Mouse (Mus musculus) midbrain, embryonic 13.5 days (tissue): ENCODE measurements around the gene Zbtb2. TPM values are rescaled to one million over a fixed set of nuclear protein-coding genes. Genes with fewer than 3 reads are reported as not detected.

ENCODE experiments used
- ATAC-seq: fragments of 200-750 bp; cut with Nextera tagmentation; 2 replicates; pipeline ENCODE4 v1.8.0; 2017; ENCODE audit warnings: mild to moderate bottlenecking, moderate TSS enrichment, moderate library complexity
- H3K27ac ChIP-seq: fragments of 300-500 bp; sonication (generic); 2 replicates; pipeline ENCODE4 v1.5.1; 2015; ENCODE audit warnings: inconsistent platforms, mild to moderate bottlenecking, moderate library complexity
- H3K27me3 ChIP-seq: fragments of 300-500 bp; sonication (generic); 2 replicates; pipeline ENCODE4 v1.6.1; 2015; ENCODE audit warnings: mild to moderate bottlenecking, inconsistent platforms
- H3K36me3 ChIP-seq: fragments of 300-500 bp; sonication (generic); 2 replicates; pipeline ENCODE4 v1.6.1; 2015; ENCODE audit warnings: mild to moderate bottlenecking, inconsistent platforms
- H3K4me1 ChIP-seq: fragments of 300-500 bp; sonication (generic); replicated peaks from 2 replicates; pipeline ENCODE4 v1.6.1; 2015; ENCODE audit warnings: inconsistent platforms
- H3K4me2 ChIP-seq: fragments of 300-500 bp; sonication (generic); replicated peaks from 2 replicates; pipeline ENCODE4 v1.6.1; 2015; ENCODE audit warnings: moderate library complexity, mild to moderate bottlenecking, inconsistent platforms
- H3K4me3 ChIP-seq: fragments of 300-500 bp; sonication (generic); replicated peaks from 2 replicates; pipeline ENCODE4 v1.5.1; 2015; ENCODE audit warnings: mild to moderate bottlenecking, inconsistent platforms
- H3K9ac ChIP-seq: fragments of 300-500 bp; sonication (generic); replicated peaks from 2 replicates; pipeline ENCODE4 v1.6.1; 2015; ENCODE audit warnings: mild to moderate bottlenecking, inconsistent platforms
- H3K9me3 ChIP-seq: fragments of 300-500 bp; sonication (generic); 2 replicates; pipeline ENCODE4 v1.6.1; 2016; ENCODE audit warnings: mild to moderate bottlenecking, inconsistent platforms
- WGBS: fragments of 180-500 bp; shearing (Covaris S2); methylation state at CpG from one replicate; pipeline ENCODE4 v1.1.7; 2015; 5-methylcytosine and 5-hydroxymethylcytosine counted together
- polyA plus RNA-seq: library from polyadenylated mRNA; unstranded; fragments of >200 nt; fragmentation: Nextera tagmentation; extraction: Ambion mirVana; gene quantifications from 2 replicates; pipeline ENCODE4 v1.2.1, GENCODE M21; 2015

Zbtb2 gene
- polyA plus RNA-seq, 1 experiment from 2014 or later = 18.6 TPM

DNA sequence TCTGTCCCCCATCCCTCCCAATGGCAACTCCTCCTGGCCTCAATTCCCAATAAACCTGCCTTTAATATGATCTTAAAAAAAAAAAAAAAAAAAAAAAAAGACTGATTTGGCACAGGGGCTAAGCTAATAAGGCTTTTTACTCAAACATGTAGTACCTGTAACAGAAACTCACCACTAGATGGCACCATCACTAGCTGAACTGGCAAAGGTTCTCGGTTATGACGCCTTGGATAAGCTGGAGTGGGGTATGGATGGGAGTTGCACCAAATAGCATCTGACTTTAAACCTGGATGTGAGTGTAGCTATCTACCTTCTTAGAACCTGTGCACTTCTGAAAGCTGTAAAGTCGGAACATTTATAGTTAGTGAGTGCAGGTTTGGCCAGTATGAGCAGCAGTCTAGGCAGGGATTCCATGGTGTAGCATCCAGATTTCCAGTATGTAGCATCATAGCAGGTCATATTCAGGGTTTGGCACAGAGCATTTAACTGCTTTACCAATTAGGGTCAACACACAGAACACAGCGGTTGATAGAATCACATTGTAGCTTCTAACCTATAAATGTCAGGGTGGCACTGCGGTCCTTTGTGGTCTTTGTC lies 17.1 kb upstream of the Zbtb2 start:
- Histone ChIP-seq H3K27me3 (no peaks in the 10 kb centered on the region), H3K4me1 (no peaks in the 10 kb centered on the region), H3K4me2 (no peak overlapping the region), H3K27ac (no peak overlapping the region), H3K9ac (no peak overlapping the region), H3K4me3 (no peak overlapping the region), H3K36me3 (peaks cover 36% of the 10 kb centered on the region), H3K9me3 (no peaks in the 10 kb centered on the region)
- peak; percentile 71 for ATAC-seq
- WGBS = 58% methylated on average over 5 of the region's 5 CpGs

DNA sequence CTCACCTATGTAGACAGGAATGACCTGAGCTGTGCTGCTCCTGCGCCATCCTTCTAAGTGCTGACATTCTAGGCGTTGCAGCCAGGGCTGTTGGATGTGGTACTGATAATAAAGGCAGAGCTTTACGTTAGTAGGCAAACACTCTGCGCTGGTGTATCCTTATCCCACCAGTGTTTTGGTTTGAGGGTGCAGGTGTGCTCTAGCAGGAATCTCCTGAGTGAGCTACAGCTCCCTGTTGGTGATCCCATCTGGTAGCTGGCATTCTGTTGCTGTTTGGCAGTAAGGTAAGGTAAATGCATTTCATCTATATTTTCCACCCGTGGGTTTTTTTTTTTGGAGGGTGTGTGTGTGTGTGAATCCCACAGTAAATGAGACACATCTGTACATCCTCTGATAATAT lies 10.2 kb upstream of the Zbtb2 start:
- H3K9ac ChIP-seq = no peak overlapping the region
- no peak overlapping the region for H3K4me2 ChIP-seq
- H3K9me3 ChIP-seq = no peaks in the 10 kb centered on the region
- H3K4me1 ChIP-seq = no peaks in the 10 kb centered on the region
- no peak overlapping the region for H3K4me3 ChIP-seq
- ATAC-seq = no peak
- peaks cover 38% of the 10 kb centered on the region for H3K36me3 ChIP-seq
- WGBS = 93% methylated on average over 5 of the region's 5 CpGs
- H3K27ac ChIP-seq = peak overlapping the region; percentile 32; the same call in 1 of the 2 replicates
- H3K27me3 ChIP-seq = no peaks in the 10 kb centered on the region

DNA sequence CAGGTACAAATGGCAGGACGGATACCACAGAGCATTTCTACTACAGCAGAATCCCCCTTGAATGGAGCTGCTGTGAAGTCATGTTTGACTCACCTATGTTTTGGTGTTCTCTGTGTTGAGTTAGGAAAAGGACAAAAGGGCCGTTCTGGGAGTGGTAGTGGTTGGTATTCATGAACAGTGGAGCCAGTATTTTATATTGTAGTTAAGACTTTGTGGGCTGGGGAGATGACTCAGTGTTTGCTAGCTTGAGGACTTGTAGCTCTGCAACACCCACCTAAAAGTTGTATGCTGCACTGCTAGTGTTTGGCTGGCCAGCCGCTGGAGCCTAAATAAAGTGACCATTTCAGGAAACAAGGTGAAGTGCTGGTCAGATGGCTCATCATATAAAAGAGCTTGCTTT lies 7.4 kb upstream of the Zbtb2 start:
- no peak overlapping the region for H3K4me3 ChIP-seq
- no peak overlapping the region for H3K27ac ChIP-seq
- H3K27me3 ChIP-seq = no peaks in the 10 kb centered on the region
- H3K4me2 ChIP-seq = no peak overlapping the region
- H3K9me3 ChIP-seq = no peaks in the 10 kb centered on the region
- peaks cover 30% of the 10 kb centered on the region for H3K36me3 ChIP-seq
- no peak for ATAC-seq
- peaks cover 23% of the 10 kb centered on the region for H3K4me1 ChIP-seq
- no peak overlapping the region for H3K9ac ChIP-seq
- 95% methylated on average over 3 of the region's 3 CpGs for WGBS

DNA sequence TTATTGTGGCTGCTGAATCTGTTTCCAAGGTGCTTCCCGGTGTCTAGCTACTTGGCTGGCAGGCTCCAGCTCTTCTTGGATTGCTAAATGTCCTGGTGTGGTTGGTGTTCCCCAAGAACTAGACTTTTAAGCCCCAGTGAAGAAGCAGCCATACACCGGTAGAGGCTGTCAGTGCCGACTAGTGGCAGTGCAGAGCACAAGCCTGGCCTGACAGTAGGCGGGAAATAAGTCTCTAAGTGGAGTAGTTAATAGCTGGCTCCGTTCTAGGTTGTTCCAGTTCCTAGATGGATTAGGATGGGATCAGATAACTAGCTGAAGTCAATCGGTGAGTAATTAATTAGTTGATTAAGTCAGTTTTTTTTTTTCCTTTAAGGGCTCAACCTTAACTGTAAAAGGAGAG lies 3.9 kb upstream of the Zbtb2 start:
- H3K4me2 ChIP-seq = 0 out of 2 replicates have a peak overlapping the region, but pooled peaks have one; percentile 15
- 62% methylated on average over 6 of the region's 6 CpGs for WGBS
- H3K9me3 ChIP-seq = no peaks in the 10 kb centered on the region
- no peak overlapping the region for H3K4me3 ChIP-seq
- no peak overlapping the region for H3K27ac ChIP-seq
- H3K9ac ChIP-seq = no peak overlapping the region
- H3K36me3 ChIP-seq = peaks cover 20% of the 10 kb centered on the region
- H3K27me3 ChIP-seq = no peaks in the 10 kb centered on the region
- ATAC-seq = no peak
- H3K4me1 ChIP-seq = peaks cover 41% of the 10 kb centered on the region

DNA sequence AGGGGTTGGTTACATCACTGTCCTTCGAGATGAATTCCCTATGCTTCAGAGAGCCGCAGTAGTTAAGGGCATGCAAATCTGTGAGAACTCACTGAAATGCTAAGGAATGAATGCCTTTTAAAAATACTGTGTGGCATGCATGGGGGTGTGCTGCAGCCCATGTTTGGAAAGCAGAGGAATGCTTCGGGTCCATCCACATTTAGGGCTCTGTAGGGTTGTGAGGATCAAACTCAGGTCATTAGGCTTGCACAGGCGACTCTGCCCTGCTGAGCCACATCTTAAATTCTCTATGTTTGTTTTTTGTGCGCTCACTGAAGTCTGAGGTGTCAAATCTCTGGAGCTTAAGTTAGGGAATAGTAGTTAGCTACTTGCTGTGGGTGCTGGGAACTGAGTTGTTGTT lies 3.2 kb upstream of the Zbtb2 start:
- ATAC-seq = no peak
- 71% methylated on average over 5 of the region's 5 CpGs for WGBS
- Histone ChIP-seq H3K9me3 (no peaks in the 10 kb centered on the region), H3K4me1 (peaks cover 43% of the 10 kb centered on the region), H3K4me2 (peak overlapping the region; percentile 88), H3K27ac (no peak overlapping the region), H3K36me3 (peaks cover 17% of the 10 kb centered on the region; the same call in 1 of the 2 replicates), H3K9ac (no peak overlapping the region), H3K4me3 (no peak overlapping the region), H3K27me3 (no peaks in the 10 kb centered on the region)

DNA sequence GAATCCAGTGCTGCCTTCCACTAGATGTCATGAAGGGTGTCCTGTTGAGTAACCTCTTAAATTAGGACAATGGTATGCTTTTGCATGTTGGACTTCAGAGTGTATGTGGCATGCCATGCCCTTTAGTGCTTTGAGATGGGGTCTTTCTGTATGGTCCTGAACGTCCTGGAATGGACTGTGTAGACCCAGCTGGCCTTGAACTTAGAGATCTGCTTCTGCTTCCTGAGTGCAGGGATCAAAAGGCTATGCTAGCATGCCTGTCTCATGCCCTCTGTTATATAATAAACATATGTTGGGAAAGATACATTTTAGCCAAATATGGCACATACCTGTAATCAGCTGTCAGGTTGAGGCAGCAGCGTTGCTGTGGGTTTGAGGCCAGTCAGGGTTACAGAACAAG lies 2.6 kb upstream of the Zbtb2 start:
- no peak overlapping the region for H3K27ac ChIP-seq
- H3K9ac ChIP-seq = no peak overlapping the region
- peaks cover 13% of the 10 kb centered on the region; the same call in 1 of the 2 replicates for H3K36me3 ChIP-seq
- no peak for ATAC-seq
- 0 out of 2 replicates have a peak overlapping the region, but pooled peaks have one; percentile 97 for H3K4me3 ChIP-seq
- no peaks in the 10 kb centered on the region for H3K9me3 ChIP-seq
- H3K4me1 ChIP-seq = peaks cover 48% of the 10 kb centered on the region
- H3K4me2 ChIP-seq = peak overlapping the region; percentile 88
- H3K27me3 ChIP-seq = no peaks in the 10 kb centered on the region
- 75% methylated on average over 2 of the region's 2 CpGs for WGBS

DNA sequence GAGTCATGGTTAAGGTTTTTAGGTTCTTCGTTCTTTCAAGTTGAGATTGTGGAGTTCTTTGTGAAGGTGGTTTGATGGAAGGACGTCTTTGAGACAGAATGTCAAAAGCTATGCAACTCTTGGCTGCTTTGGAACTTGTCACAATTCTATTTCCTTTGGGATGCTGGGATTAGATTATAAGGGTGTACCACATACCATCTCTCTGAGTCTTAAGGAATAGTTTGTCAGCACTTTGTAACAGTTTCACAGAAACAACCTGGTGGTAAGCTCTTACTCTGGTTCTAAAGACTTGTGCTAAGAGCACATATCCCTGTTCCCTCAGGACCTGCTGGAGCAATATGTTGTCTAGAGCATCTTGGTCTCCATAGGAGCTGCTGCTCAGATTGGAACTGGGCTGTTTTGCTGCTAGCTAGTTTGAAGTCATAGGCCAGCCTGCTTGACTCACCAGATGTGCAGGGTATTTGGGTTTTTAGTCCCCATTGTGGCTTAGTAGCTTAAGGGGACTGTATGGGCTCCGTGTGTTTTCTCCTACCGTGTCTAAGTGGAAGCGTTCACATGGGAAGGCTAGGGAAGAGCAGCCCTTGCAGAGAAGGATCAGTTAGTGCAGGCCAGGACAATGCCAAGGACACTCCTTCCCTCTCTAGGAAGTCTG lies 1.7 kb upstream of the Zbtb2 start:
- no peak overlapping the region for H3K27ac ChIP-seq
- peaks cover 11% of the 10 kb centered on the region; the same call in 1 of the 2 replicates for H3K36me3 ChIP-seq
- no peak for ATAC-seq
- WGBS = 51% methylated on average over 5 of the region's 5 CpGs
- no peaks in the 10 kb centered on the region for H3K27me3 ChIP-seq
- H3K4me2 ChIP-seq = peak overlapping the region; percentile 88
- H3K9ac ChIP-seq = peak overlapping the region; percentile 99
- H3K4me1 ChIP-seq = peaks cover 48% of the 10 kb centered on the region
- H3K4me3 ChIP-seq = peak overlapping the region; percentile 97
- no peaks in the 10 kb centered on the region for H3K9me3 ChIP-seq

DNA sequence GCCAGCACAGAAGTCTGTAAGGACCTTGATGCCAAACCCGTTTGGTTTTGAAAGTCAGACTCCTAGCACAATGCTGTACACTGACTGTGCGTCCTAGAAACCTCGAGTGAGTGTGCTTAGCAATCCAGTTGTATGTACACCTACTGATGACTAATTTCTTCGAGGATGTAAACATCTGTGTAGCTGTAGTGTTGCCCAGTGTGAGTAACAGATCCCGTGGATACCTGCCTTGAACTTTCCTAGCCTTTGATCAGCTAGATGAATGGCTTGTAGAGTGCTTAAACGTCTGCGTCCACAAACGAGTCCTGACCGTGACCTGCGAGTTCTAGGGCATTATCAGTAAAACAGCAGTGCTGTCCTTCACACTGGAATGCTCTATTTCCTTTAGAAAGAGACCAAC lies 1.1 kb upstream of the Zbtb2 start:
- H3K36me3 ChIP-seq = peaks cover 6% of the 10 kb centered on the region; the same call in 1 of the 2 replicates
- H3K27ac ChIP-seq = no peak overlapping the region
- peak overlapping the region; percentile 99 for H3K9ac ChIP-seq
- 30% methylated on average over 10 of the region's 10 CpGs for WGBS
- peaks cover 48% of the 10 kb centered on the region for H3K4me1 ChIP-seq
- no peaks in the 10 kb centered on the region for H3K27me3 ChIP-seq
- H3K4me2 ChIP-seq = peak overlapping the region; percentile 88
- no peak for ATAC-seq
- no peaks in the 10 kb centered on the region for H3K9me3 ChIP-seq
- H3K4me3 ChIP-seq = peak overlapping the region; percentile 97

DNA sequence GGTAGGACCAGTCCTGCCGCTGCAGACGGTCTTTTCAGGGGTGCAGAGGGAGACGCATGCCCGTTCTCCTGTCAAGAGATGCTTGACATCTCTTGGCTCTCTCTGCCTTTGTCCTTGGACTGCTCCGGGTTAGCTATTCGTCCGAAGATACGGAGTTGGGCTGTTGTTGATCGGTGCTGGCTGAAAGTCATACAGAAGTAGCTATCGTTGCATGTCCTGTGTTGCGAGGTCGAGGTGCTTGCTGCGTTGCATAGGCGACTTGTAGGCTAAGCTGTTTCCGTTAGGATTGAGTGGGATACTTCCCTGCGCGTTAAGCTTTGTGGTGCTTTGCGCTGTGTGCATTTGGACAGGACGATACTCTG lies 457 bp upstream of the Zbtb2 start:
- no peak for ATAC-seq

DNA sequence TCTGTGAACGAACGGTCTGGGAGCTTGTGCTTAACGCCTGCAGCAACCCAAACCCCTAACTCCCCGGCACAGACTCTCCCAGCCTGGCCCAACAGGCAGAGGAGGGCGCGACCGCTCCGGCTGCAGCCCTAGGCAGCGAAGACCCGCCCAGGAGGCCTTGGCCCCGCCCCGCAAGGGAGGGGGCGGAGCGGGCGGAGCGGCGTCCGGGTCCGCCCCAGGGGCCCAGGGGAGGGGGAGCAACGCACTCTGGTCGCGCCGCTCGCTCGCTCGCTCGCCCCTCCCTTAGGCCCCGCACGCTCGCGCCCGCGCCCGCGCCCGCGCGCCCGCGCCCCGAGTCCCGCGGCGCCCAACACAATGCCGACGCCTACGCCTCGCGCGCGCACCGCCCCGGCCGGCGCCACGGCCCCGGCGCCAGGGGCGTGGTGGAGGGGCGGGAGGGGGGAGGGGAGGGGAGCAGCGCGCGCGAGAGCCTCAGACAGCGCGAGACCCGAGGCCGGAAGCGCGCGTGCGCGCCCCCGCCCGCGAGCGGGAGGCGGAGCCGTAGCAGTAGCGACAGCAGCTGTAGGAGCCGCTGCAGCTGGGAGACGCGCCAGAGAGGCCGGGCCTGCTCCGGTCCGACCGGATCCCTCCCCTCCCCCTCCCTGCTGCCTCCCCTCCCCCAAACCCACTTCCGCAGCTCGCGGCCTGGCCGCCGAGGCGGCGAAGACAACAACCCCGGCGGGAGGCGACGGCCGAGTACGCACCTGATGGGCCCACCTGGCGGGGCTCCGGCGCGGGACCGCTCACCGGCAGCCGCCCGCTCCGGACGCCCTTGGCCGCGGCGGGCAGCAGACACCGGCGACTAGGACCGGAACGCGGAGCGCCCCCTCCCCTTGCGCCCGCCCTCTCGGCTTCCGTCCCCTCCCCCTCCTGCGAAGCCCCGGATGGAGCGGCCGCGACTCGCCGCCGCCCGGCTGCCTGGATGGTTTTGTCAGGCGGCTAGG lies 1.0 kb downstream of the Zbtb2 start:
- H3K4me1 ChIP-seq = peaks cover 41% of the 10 kb centered on the region
- no peaks in the 10 kb centered on the region for H3K36me3 ChIP-seq
- peak overlapping the region; percentile 99 for H3K9ac ChIP-seq
- H3K27me3 ChIP-seq = no peaks in the 10 kb centered on the region
- under 1% methylated on average over 38 of the region's 133 CpGs for WGBS
- H3K4me3 ChIP-seq = peak overlapping the region; percentile 97
- H3K27ac ChIP-seq = peak overlapping the region; percentile 100
- peak; percentile 94 for ATAC-seq
- no peaks in the 10 kb centered on the region for H3K9me3 ChIP-seq
- H3K4me2 ChIP-seq = peak overlapping the region; percentile 88

More for the DNA sequence above, 457 bp upstream of the Zbtb2 start:
- Histone ChIP-seq H3K4me3 (peak overlapping the region; percentile 97), H3K9me3 (no peaks in the 10 kb centered on the region), H3K36me3 (peaks cover 5% of the 10 kb centered on the region; the same call in 1 of the 2 replicates), H3K9ac (peak overlapping the region; percentile 99), H3K4me1 (peaks cover 48% of the 10 kb centered on the region), H3K27ac (peak overlapping the region; percentile 100), H3K4me2 (peak overlapping the region; percentile 88), H3K27me3 (no peaks in the 10 kb centered on the region)
- WGBS = under 1% methylated on average over 19 of the region's 19 CpGs

DNA sequence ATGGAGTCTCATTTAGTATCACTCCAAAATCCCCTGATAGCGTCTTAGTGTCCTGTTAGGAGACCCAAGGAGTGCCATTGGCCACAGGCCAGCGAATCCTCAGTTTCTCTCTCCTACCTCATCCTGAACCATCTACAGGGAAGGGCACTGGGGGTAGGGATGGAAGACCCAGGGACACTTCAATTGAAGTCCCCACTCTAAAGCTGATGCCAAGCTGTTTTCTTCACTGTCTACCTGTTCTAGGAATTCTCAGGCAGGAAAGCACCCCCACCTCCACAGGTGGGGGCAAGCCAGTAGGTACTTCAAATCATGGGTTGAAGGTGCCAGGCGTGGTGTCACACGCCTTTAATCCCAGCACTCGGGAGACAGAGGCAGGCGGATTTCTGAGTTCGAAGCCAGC lies 3.7 kb downstream of the Zbtb2 start:
- WGBS = 93% methylated on average over 7 of the region's 7 CpGs
- peaks cover 14% of the 10 kb centered on the region for H3K4me1 ChIP-seq
- H3K9me3 ChIP-seq = no peaks in the 10 kb centered on the region
- no peak overlapping the region for H3K9ac ChIP-seq
- H3K4me2 ChIP-seq = no peak overlapping the region
- no peak overlapping the region for H3K27ac ChIP-seq
- H3K36me3 ChIP-seq = no peaks in the 10 kb centered on the region
- no peak for ATAC-seq
- no peaks in the 10 kb centered on the region for H3K27me3 ChIP-seq
- no peak overlapping the region for H3K4me3 ChIP-seq

DNA sequence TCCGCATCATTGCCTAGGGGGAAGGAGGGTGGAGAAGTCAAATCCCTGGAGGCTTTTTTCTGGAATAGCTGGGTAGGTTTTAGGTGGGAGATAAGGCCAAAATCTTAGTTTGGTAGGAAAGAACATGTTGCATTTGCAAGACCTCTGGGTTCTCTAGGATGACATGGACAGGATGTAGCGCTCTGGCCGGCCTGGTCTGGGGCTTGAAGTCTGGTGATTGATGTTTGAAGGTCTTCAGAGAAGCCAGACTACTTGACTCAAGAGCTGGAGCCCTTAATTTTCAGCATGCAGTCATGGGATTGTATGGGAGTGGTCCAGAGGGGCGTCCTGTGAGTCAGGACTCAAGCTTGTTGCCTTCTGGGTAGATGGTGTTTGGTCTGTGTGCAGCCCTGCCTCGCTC lies 7.2 kb downstream of the Zbtb2 start:
- Histone ChIP-seq H3K27ac (no peak overlapping the region), H3K4me3 (no peak overlapping the region), H3K9me3 (no peaks in the 10 kb centered on the region), H3K4me1 (peaks cover 1% of the 10 kb centered on the region; the same call in 1 of the 2 replicates), H3K4me2 (no peak overlapping the region), H3K36me3 (no peaks in the 10 kb centered on the region), H3K27me3 (no peaks in the 10 kb centered on the region), H3K9ac (no peak overlapping the region)
- ATAC-seq = no peak
- 96% methylated on average over 5 of the region's 5 CpGs for WGBS
